Mouse (Mus musculus) testis, postnatal 10 days (tissue): Measurements from ENCODE around the gene Spen.

Experiments
- DNase-seq: peaks from one replicate; pipeline ENCODE4 v3.0.0; 2021; ENCODE audit warnings: low spot score

Spen gene

DNA sequence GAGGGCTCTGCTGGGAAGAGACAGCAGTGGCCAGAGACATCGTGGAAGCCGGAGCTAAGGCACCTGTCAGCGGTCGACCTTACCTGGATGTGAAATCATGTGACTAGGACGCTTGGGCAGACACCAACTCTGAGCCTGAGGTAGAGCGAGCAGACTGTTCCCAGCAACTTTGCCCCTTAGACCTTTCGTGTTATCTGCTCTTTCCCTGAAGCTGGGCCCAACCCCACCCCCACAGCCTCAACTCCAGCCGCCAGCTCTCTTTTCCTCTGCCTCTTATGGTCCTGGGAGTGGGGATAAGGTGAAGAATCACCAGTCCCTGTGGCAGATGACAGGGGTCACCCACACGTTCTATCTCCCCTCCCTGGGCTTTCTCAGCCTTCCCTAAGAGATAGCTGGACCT, 117.5 kb downstream of the Spen start:
- no peak for DNase-seq

DNA sequence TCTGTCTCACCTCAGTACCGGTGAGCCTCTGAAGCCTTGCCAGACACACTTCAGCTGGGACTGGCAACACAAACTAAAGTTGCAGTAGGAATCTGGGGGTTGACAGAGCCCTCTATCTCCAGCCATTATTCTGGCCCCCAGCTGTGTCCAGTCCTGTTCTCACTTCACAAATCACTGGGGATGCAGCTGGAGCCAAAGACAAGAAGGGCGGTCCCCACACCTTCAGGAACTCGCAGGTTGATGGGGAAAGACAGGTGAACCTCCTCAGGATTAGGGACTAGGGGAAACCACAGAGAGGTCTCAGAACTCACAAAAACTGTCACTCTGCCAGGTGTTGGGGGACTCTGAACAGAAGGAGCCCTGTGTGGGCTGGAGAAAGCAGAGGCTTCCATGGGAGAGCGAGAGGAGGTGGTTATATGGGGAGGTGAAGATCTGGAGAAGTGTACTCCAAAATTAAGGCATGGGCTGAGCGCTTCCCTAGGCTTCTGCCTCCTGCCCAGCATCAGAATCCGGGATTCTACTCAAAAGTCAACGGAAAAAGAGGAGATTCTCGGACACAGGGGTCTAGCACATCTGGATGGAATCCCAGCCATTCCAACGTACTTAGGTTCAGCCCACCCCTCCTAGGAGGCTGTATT, 118.1 kb downstream of the Spen start, which contains the start of gene Hspb7:
Hspb7 (plus strand) TSS at position 588 of the 638 bp plus-strand sequence.
- DNase-seq = no peak

DNA sequence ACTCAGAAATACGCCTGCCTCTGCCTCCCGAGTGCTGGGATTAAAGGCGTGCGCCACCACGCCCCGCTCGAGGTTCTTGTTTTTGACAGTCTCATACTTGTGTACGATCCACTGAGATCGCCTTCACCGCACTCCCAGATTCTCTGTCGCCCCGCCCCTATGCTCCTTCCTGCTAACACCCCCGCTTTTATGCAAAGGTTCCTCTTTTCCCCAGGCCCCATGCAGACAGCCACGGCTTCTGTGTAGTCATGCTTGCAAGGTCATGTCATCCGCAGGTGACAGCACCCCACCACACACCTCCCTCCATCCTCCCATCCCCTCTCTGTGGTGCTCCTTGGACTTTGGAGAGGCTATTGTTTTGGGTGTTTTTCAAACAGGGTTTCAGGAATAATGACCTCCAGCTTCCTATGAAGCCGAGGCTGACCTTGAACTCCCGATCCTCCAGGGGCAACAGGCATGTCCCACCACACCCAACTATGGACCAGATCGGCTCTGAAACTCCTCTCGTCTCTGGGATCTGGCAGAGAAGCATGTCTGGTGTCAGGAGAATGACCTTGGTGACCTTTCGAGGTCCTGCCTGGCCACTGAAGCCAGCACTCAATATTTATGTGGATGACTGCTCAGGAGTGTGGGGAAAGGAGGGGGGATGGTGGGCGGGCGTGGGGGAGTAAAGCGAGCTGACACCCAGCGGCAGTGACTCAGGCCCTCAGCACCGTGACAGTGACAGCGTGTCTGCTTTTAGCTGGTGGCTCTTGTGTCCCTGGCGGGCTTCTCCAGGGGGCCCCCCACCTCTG, 118.8 kb downstream of the Spen start:
- DNase-seq = no peak
